Mouse (Mus musculus): ENCODE data around the gene Mprip. TPM values are rescaled to one million over a fixed set of nuclear protein-coding genes. Genes with fewer than 3 reads are reported as not detected.
A peak's percentile ranks its signal among the peaks of the same experiment; 100 is the strongest.

Gene Mprip
- polyA plus RNA-seq, 1 experiment from 2014 or later: 111 TPM

DNA sequence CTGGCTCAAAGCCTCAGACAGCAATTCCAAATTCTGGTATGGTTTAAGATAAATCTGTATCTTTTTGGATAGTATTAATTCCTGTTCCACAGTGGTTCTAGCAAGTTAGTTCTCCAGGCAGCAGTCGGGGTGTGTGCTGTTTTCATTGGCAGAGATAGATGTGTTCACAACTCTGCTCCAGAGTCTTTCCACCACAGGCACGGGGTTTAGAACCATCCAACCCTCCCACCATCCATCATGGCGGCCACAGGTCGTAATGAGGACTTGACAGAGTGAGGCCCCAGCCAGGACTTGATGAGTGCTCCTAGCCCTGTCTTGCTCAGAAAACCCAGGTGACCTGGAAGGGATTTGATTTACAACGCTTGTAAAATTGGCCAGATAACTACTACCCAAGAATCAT, 19.0 kb downstream of the Mprip start:
- Histone ChIP-seq H3K9ac (no peak overlapping the region), H3K9me3 (no peaks in the 10 kb centered on the region), H3K27me3 (no peaks in the 10 kb centered on the region), H3K4me3 (no peak overlapping the region), H3K4me1 (no peaks in the 10 kb centered on the region), H3K27ac (no peak overlapping the region), H3K4me2 (no peak overlapping the region), H3K36me3 (no peaks in the 10 kb centered on the region)
- 79% methylated on average over 5 of the region's 5 CpGs for WGBS
- ATAC-seq (ENCODE audit: borderline replicate concordance, extremely low read depth, low FRiP score, low TSS enrichment): no peak; the same call in 1 of the 2 replicates

DNA sequence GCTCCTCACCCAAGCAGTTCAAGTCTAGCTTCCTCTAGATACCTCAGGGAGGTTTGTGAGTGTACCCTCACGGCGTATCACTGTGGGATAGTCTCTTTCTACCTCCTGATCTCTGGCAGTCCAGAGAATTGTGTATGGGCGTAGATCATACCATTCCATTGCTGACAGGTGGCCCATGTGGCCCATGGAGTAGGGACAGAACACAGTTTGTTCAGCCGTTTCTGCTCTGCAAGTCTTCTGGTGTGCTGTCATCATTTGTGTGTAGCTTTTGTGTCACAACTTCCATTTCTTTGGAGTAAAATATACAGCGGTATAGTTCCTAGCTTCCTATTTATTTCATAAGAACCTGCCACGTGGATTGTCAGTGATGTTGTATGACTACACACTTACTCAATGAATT, 23.9 kb downstream of the Mprip start:
- Histone ChIP-seq H3K27ac (no peak overlapping the region), H3K9me3 (no peaks in the 10 kb centered on the region), H3K9ac (no peak overlapping the region), H3K4me3 (no peak overlapping the region), H3K36me3 (no peaks in the 10 kb centered on the region), H3K4me2 (no peak overlapping the region), H3K27me3 (no peaks in the 10 kb centered on the region), H3K4me1 (no peaks in the 10 kb centered on the region)
- 91% methylated on average over 6 of the region's 6 CpGs for WGBS
- no peak for ATAC-seq (ENCODE audit: borderline replicate concordance, extremely low read depth, low FRiP score, low TSS enrichment)

DNA sequence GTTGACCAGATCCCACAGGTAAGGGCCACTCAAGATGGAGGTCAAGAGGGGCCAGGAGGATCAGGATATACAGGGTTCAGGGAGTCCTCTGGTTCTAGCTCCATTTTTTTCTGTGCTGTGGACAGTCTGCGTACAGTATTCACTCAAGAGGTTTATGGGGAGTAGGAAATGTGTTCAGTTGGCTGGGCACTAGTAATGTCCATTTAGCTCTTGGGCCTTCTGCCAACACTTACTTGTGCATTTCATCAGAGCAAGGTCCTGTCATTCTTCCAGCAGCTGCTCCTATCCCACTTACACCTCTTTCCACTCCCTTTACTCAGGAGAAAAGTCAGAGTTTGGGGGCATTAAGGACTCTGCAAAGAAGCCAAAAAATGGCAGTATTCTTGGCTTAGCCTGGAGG, 33.4 kb downstream of the Mprip start:
- WGBS: 61% methylated on average over 1 of the region's 1 CpGs
- ATAC-seq (ENCODE audit: borderline replicate concordance, extremely low read depth, low FRiP score, low TSS enrichment): peak; percentile 69; the same call in 1 of the 2 replicates
- H3K27ac ChIP-seq: peak overlapping the region; percentile 58

DNA sequence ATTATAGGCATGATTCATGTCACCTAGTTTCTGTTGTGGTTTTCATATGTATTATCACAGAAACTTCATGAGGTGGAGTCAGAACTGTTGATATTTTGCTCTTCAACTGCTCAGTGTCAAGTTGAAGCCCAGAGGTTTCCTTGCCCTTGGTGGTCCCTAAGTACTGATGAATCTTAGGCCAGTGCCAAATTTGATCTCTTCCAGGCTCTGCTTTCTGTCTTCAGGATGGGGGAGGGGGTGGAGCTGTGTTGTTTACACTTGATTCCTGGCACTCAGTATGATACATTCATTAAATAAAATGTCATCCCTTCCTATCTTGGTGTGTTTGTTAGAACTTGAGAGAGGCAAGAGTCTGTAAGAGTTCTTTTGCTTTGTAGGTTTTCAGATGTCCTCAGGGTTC, 34.4 kb downstream of the Mprip start:
- Histone ChIP-seq H3K4me3 (no peak overlapping the region), H3K27ac (peak overlapping the region; percentile 58), H3K9me3 (no peaks in the 10 kb centered on the region), H3K9ac (no peak overlapping the region), H3K27me3 (no peaks in the 10 kb centered on the region), H3K4me2 (no peak overlapping the region), H3K36me3 (peaks cover 34% of the 10 kb centered on the region), H3K4me1 (peaks cover 31% of the 10 kb centered on the region)
- peak; percentile 55; the same call in 1 of the 2 replicates for ATAC-seq (ENCODE audit: borderline replicate concordance, extremely low read depth, low FRiP score, low TSS enrichment)

More for the DNA sequence above, 33.4 kb downstream of the Mprip start:
- Histone ChIP-seq H3K36me3 (peaks cover 30% of the 10 kb centered on the region; the same call in 1 of the 2 replicates), H3K4me1 (peaks cover 31% of the 10 kb centered on the region), H3K4me2 (no peak overlapping the region), H3K9ac (no peak overlapping the region), H3K9me3 (no peaks in the 10 kb centered on the region), H3K4me3 (no peak overlapping the region), H3K27me3 (no peaks in the 10 kb centered on the region)

DNA sequence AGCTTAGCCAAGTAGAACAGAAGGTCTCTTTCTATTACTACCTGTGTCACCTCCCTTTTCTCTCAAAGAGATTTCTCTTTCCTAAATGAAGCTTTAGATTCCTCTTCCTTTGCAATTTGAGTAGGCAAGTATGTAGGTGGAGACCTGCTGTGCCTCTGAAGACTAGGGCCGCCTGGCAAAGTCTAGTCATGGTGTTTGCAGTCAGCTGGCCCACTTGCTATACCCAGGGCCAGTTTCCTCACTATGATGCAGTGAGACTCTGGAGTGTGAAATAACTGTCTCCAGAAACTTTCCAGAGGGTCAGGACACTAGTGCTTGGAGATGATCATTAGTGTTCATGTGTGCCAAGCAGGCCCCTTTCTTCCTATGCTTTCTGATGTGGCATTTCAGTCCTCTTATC, 36.5 kb downstream of the Mprip start:
- no peak overlapping the region for H3K4me2 ChIP-seq
- no peak overlapping the region for H3K9ac ChIP-seq
- WGBS: 85% methylated on average over 1 of the region's 1 CpGs
- H3K9me3 ChIP-seq: no peaks in the 10 kb centered on the region
- H3K27ac ChIP-seq: no peak overlapping the region
- peaks cover 31% of the 10 kb centered on the region for H3K4me1 ChIP-seq
- ATAC-seq (ENCODE audit: borderline replicate concordance, extremely low read depth, low FRiP score, low TSS enrichment): no peak
- H3K27me3 ChIP-seq: no peaks in the 10 kb centered on the region
- H3K36me3 ChIP-seq: peaks cover 47% of the 10 kb centered on the region
- no peak overlapping the region for H3K4me3 ChIP-seq

DNA sequence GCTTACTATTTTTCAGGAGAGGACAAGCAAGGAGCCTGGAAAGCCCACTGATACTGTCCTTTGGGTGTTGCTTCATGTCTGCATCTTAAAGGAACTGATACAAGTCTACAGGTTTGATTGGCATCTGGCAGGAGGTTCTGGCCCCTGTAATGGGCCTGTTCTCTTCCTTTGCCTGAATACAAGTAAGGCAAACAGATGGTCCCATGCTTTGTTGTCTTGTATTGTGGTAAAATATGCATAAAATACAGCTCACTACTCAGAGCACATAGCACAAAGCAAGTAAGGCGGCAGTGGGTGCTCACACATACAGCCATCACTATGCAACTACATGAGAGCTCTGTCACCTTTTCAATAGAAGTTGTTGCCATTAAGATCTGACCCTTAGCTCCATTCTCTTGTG, 39.7 kb downstream of the Mprip start:
- Histone ChIP-seq H3K4me1 (peaks cover 25% of the 10 kb centered on the region), H3K36me3 (peaks cover 52% of the 10 kb centered on the region), H3K9ac (no peak overlapping the region), H3K4me2 (no peak overlapping the region), H3K27ac (no peak overlapping the region), H3K27me3 (no peaks in the 10 kb centered on the region), H3K4me3 (no peak overlapping the region), H3K9me3 (no peaks in the 10 kb centered on the region)
- 98% methylated on average over 1 of the region's 1 CpGs for WGBS
- ATAC-seq (ENCODE audit: borderline replicate concordance, extremely low read depth, low FRiP score, low TSS enrichment): no peak

DNA sequence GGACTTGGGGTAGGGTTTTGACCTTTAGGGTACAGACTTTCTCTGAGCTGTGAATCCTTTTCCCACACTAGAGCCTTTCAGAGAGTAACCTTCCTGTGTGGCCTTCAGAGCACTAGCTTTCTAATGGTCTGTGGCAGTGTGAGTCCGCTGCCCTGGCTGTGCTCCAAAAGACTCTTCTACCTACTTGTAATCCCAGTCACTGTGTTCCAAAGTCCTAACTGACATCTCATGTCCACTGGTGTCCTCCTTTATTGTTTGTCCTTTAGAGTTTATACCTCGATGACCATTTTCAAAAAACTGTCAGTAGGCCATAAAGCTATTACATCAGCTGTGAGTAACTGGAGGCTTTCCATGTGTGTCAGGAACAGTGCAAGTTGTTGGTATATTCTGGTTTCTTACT, 44.0 kb downstream of the Mprip start:
- no peak for ATAC-seq (ENCODE audit: borderline replicate concordance, extremely low read depth, low FRiP score, low TSS enrichment)
- 58% methylated on average over 2 of the region's 2 CpGs for WGBS
- peaks cover 49% of the 10 kb centered on the region for H3K4me1 ChIP-seq

DNA sequence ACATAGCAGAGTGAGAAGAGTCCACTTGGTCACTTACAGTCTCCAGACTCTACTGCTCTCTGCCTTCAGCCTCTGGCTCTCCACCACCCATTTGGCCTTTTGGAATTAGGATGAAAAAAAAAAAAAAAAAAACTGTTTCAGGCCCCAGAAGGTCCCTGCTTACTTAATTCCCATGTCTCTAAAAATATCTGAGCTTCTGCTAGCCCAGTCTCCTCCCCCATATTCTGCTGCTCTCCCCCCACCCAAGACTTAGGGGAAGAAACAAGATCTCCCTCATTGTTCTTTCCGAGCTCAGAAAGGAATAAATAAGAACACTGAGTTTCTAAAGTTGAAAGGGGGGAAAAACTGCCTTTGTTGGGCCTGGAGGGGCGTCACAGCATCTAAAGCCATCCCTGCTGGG, 46.4 kb downstream of the Mprip start:
- ATAC-seq (ENCODE audit: borderline replicate concordance, extremely low read depth, low FRiP score, low TSS enrichment): peak; percentile 64
- no peaks in the 10 kb centered on the region for H3K9me3 ChIP-seq
- WGBS: 30% methylated on average over 2 of the region's 2 CpGs
- H3K4me2 ChIP-seq: peak overlapping the region; percentile 27; the same call in 1 of the 2 replicates
- H3K4me1 ChIP-seq: peaks cover 55% of the 10 kb centered on the region
- H3K27me3 ChIP-seq: no peaks in the 10 kb centered on the region
- no peak overlapping the region for H3K4me3 ChIP-seq
- peak overlapping the region; percentile 96 for H3K27ac ChIP-seq
- H3K36me3 ChIP-seq: 0 out of 2 replicates have a peak, but pooled peaks cover 5% of the 10 kb centered on the region
- no peak overlapping the region for H3K9ac ChIP-seq

More for the DNA sequence above, 44.0 kb downstream of the Mprip start:
- H3K4me3 ChIP-seq: no peak overlapping the region
- no peak overlapping the region for H3K4me2 ChIP-seq
- no peaks in the 10 kb centered on the region for H3K9me3 ChIP-seq
- H3K27ac ChIP-seq: peak overlapping the region; percentile 96; the same call in 1 of the 2 replicates
- H3K36me3 ChIP-seq: peaks cover 22% of the 10 kb centered on the region
- H3K9ac ChIP-seq: no peak overlapping the region
- H3K27me3 ChIP-seq: no peaks in the 10 kb centered on the region

DNA sequence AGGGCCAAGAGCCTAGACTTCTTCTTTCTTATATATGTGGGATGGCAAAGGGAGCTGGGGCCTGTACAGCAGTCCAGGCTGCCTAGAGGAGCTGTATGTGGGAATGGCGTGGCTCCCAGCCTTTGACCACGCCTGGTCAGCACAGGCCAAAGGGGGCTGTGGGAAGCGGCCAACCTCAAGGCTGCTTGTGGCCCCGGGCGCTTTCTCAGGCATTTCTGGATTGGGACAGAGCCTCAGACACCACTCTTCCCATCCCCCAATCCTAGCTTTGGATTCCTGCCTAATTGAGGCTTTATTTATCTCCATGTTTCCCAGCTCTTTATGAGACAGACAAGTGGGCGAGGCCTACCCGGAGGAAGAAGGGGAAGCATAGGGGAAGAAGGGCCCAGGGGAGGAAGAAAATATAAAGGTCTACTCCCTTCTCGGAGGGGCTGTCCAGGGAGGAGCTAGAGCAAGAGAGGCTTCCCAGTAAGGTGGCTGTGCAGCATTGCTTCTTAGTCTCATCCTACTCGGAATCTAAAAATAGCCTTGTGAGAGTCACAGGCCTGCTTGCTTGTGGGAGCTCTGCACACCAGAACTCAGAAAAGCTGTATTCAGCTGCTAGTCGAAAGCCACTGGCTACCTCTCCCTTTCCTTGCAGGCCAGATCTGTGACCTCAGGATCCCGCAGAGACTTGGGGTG, 47.0 kb downstream of the Mprip start:
- H3K4me1 ChIP-seq: peaks cover 60% of the 10 kb centered on the region
- H3K9me3 ChIP-seq: no peaks in the 10 kb centered on the region
- peak overlapping the region; percentile 27 for H3K4me2 ChIP-seq
- no peak overlapping the region for H3K4me3 ChIP-seq
- WGBS: 24% methylated on average over 11 of the region's 11 CpGs
- H3K9ac ChIP-seq: no peak overlapping the region
- H3K27ac ChIP-seq: peak overlapping the region; percentile 96
- 0 out of 2 replicates have a peak, but pooled peaks cover 2% of the 10 kb centered on the region for H3K36me3 ChIP-seq
- peak; percentile 92 for ATAC-seq (ENCODE audit: borderline replicate concordance, extremely low read depth, low FRiP score, low TSS enrichment)
- H3K27me3 ChIP-seq: no peaks in the 10 kb centered on the region

DNA sequence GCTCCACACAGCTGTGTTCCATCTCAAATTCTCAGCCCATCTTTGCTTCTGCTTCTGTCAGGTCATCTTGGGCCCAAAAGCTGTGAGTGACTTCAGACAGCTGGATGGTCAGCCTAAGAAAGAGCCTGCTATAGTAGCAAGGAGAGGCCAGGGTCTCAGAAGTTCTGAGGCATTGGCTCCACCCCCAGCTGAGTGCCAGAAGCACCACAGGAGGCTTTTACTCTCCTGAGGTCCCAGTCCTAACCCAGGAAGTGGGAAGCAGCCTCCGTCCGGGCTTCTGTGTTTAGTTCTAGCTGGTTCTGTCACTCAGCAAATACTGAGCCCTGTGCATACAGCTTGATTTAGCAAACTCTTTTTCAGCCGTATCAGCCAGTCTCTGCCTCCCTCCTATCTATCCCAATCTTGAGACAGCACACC, 54.3 kb downstream of the Mprip start:
- no peaks in the 10 kb centered on the region for H3K27me3 ChIP-seq
- peak; percentile 90 for ATAC-seq (ENCODE audit: borderline replicate concordance, extremely low read depth, low FRiP score, low TSS enrichment)
- H3K4me3 ChIP-seq: no peak overlapping the region
- H3K27ac ChIP-seq: peak overlapping the region; percentile 71
- H3K36me3 ChIP-seq: no peaks in the 10 kb centered on the region
- peaks cover 62% of the 10 kb centered on the region for H3K4me1 ChIP-seq
- WGBS: 18% methylated on average over 3 of the region's 3 CpGs
- no peak overlapping the region for H3K9ac ChIP-seq
- H3K4me2 ChIP-seq: no peak overlapping the region
- no peaks in the 10 kb centered on the region for H3K9me3 ChIP-seq

DNA sequence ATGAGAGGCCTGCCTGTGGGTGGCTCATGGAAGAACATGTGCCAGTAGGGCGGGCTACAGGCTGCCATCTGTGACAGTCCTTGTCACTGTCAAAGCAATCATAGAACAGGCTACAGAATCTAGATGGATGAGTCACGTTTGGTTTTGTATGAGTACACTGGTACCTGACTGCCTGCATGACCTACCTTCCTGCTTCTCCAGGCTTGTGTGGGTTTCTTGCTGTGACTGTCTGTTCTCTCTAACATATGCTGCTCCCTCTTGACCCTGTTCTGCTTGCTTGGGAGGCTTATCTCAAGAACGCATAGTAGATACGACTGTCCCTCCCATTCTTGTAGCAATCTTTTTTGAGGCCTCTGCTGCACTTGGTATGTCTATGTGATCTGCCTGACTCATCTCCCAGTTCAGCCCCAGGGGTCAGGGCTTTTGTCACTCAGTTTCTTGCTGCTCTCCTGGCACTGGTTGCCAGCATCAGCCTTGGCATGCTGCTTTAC, 56.7 kb downstream of the Mprip start:
- no peak overlapping the region for H3K4me3 ChIP-seq
- ATAC-seq (ENCODE audit: borderline replicate concordance, extremely low read depth, low FRiP score, low TSS enrichment): no peak
- no peak overlapping the region for H3K27ac ChIP-seq
- peaks cover 69% of the 10 kb centered on the region for H3K4me1 ChIP-seq
- H3K9ac ChIP-seq: no peak overlapping the region
- H3K4me2 ChIP-seq: no peak overlapping the region
- H3K36me3 ChIP-seq: no peaks in the 10 kb centered on the region
- no peaks in the 10 kb centered on the region for H3K27me3 ChIP-seq
- 62% methylated on average over 4 of the region's 4 CpGs for WGBS
- no peaks in the 10 kb centered on the region for H3K9me3 ChIP-seq

DNA sequence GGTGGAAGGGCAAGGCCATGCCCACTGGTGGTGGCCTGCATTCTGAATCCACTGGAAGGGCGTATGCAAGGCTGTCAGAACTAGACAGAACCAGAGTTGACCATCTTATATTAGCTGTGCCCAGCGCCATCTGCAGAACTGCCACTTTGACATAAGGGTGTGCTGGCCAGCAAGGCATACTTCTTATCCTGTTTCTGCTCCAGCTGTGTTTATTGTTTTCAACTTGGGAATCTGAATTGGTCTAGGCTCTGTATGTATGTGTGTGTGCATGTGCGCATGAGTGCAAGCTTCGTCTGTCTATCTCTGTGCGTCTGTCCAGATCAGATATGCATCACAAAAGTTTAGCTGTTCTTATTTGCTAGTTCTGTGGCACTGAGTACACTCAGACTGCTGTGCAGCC, 58.1 kb downstream of the Mprip start:
- Histone ChIP-seq H3K4me1 (peaks cover 58% of the 10 kb centered on the region), H3K27ac (peak overlapping the region; percentile 65), H3K36me3 (no peaks in the 10 kb centered on the region), H3K9ac (no peak overlapping the region), H3K4me3 (no peak overlapping the region), H3K27me3 (no peaks in the 10 kb centered on the region), H3K9me3 (no peaks in the 10 kb centered on the region), H3K4me2 (no peak overlapping the region)
- WGBS: 43% methylated on average over 5 of the region's 5 CpGs
- peak; percentile 35 for ATAC-seq (ENCODE audit: borderline replicate concordance, extremely low read depth, low FRiP score, low TSS enrichment)

Data from lung, embryonic 15.5 days (tissue).